Mouse (Mus musculus) E14TG2a.4 (cell line): ENCODE results near the gene Dnmt1.

ENCODE experiments used
- CTCF ChIP-seq: conservative IDR thresholded peaks from 2 replicates; pipeline ENCODE4 v1.5.1; 2014; ENCODE audit warnings: low read length
- NANOG ChIP-seq: IDR thresholded peaks from 2 replicates; pipeline ENCODE4 v1.6.1; 2014; ENCODE audit warnings: borderline replicate concordance, low read length, mixed read lengths
- POU5F1 ChIP-seq: IDR thresholded peaks from 2 replicates; pipeline ENCODE4 v1.6.1; 2014; ENCODE audit warnings: low read length, borderline replicate concordance

DNA sequence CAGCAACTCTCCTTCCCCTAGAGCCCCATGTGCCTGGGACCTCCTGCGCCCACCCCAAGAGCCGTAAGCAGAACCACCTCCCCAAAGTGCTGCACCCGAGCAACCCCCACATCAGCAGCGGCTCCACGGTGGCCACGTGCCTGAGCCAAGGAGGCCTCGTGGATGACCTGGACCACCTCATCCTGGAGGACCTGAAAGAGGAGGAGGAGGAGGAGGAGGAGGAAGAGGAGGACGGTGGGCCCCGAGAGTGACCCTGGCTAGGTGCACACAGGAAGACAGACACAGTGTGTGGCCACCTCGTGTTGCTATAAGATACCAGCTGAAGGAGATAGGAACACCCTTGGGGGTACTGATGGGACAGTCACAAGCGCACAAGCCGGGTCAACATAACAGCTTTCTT, 86.2 kb downstream of the Dnmt1 start:
- no peak for TF ChIP-seq CTCF
- no peak for TF ChIP-seq POU5F1
- TF ChIP-seq NANOG: no peak
